Mouse (Mus musculus): ENCODE measurements around the gene Fam151a. TPM values are rescaled to one million over a fixed set of nuclear protein-coding genes. Genes with fewer than 3 reads are reported as not detected.
A peak's percentile ranks its signal among the peaks of the same experiment; 100 is the strongest.
"Not testable (repeated sequence)": the region's sequence is repeated elsewhere in the genome, so short reads cannot be mapped to it uniquely, and the experiment has no call there.

Fam151a gene
- polyA plus RNA-seq, 1 experiment, result 449 TPM

GRCm38 (mm10) chr4:106792276-106792675 is 58.6 kb downstream of the Fam151a start:
- Histone ChIP-seq H3K27me3 (ENCODE audit: control insufficient read depth, insufficient read depth, low read length) (no peaks in the 10 kb centered on the region), H3K27ac (ENCODE audit: insufficient read depth, low read depth, low read length) (peak overlapping the region; percentile 91), H3K4me3 (ENCODE audit: low read depth, low read length) (no peak overlapping the region), H3K36me3 (ENCODE audit: control insufficient read depth, insufficient read depth, low read length) (peaks cover 8% of the 10 kb centered on the region), H3K4me1 (ENCODE audit: control insufficient read depth, insufficient read depth, insufficient read length, low read length) (peaks cover 29% of the 10 kb centered on the region)
- no peak for TF ChIP-seq CTCF (IDR thresholded peaks at IDR 0.05; ENCODE audit: extremely low read depth, insufficient read length, insufficient replicate concordance, low read depth, low read length)
- TF ChIP-seq POLR2A (IDR thresholded peaks at IDR 0.05; ENCODE audit: low read depth, low read length), result no peak

- H3K36me3 ChIP-seq (ENCODE audit: control insufficient read depth, insufficient read depth, low read length); H3K4me3 ChIP-seq (ENCODE audit: low read depth, low read length); H3K27me3 ChIP-seq (ENCODE audit: control insufficient read depth, insufficient read depth, low read length); H3K27ac ChIP-seq (ENCODE audit: insufficient read depth, low read depth, low read length): not testable (repeated sequence)
- WGBS, result 93% methylated on average over 9 of the region's 9 CpGs
- peaks cover 31% of the 10 kb centered on the region for H3K4me1 ChIP-seq (ENCODE audit: control insufficient read depth, insufficient read depth, insufficient read length, low read length)
These were observed 60.1 kb downstream of the Fam151a start for GRCm38 (mm10) chr4:106793826-106794225.

- peak overlapping the region; percentile 64 for H3K27ac ChIP-seq (ENCODE audit: insufficient read depth, low read depth, low read length)
- H3K36me3 ChIP-seq (ENCODE audit: control insufficient read depth, insufficient read depth, low read length), result no peaks in the 10 kb centered on the region
- H3K4me1 ChIP-seq (ENCODE audit: control insufficient read depth, insufficient read depth, insufficient read length, low read length), result peaks cover 33% of the 10 kb centered on the region
- 79% methylated on average over 7 of the region's 7 CpGs for WGBS
- H3K4me3 ChIP-seq (ENCODE audit: low read depth, low read length), result no peak overlapping the region
- no peaks in the 10 kb centered on the region for H3K27me3 ChIP-seq (ENCODE audit: control insufficient read depth, insufficient read depth, low read length)
- no peak for TF ChIP-seq CTCF (IDR thresholded peaks at IDR 0.05; ENCODE audit: extremely low read depth, insufficient read length, insufficient replicate concordance, low read depth, low read length)
- TF ChIP-seq POLR2A (IDR thresholded peaks at IDR 0.05; ENCODE audit: low read depth, low read length), result no peak
These were observed 60.6 kb downstream of the Fam151a start for GRCm38 (mm10) chr4:106794247-106794646.

GRCm38 (mm10) chr4:106795289-106795688 is 61.6 kb downstream of the Fam151a start:
- 87% methylated on average over 2 of the region's 2 CpGs for WGBS
- TF ChIP-seq CTCF (IDR thresholded peaks at IDR 0.05; ENCODE audit: extremely low read depth, insufficient read length, insufficient replicate concordance, low read depth, low read length), result no peak

More at GRCm38 (mm10) chr4:106795289-106795688, 61.6 kb downstream of the Fam151a start:
- H3K36me3 ChIP-seq (ENCODE audit: control insufficient read depth, insufficient read depth, low read length), result no peaks in the 10 kb centered on the region
- H3K4me1 ChIP-seq (ENCODE audit: control insufficient read depth, insufficient read depth, insufficient read length, low read length), result peaks cover 34% of the 10 kb centered on the region
- H3K27ac ChIP-seq (ENCODE audit: insufficient read depth, low read depth, low read length), result peak overlapping the region; percentile 64; the same call in 1 of the 2 replicates
- H3K27me3 ChIP-seq (ENCODE audit: control insufficient read depth, insufficient read depth, low read length), result no peaks in the 10 kb centered on the region
- no peak overlapping the region for H3K4me3 ChIP-seq (ENCODE audit: low read depth, low read length)

Other genes with a start within 250 kb of the Fam151a start
- not detected in 2 replicates for gene Bsnd, start 241.6 kb upstream of the Fam151a start, polyA plus RNA-seq (2012; rRNA removed)
- gene Dhcr24, start 172.9 kb upstream of the Fam151a start, polyA plus RNA-seq (2012; rRNA removed), result 61.3 and 205 TPM in 2 replicates
- not detected in 2 replicates for gene Lexm, start 116.6 kb upstream of the Fam151a start, polyA plus RNA-seq (2012; rRNA removed)
- 58.0 and 112 TPM in 2 replicates for gene Ttc22, start 111.5 kb upstream of the Fam151a start, polyA plus RNA-seq (2012; rRNA removed)
- gene Pars2, start 82.8 kb upstream of the Fam151a start, polyA plus RNA-seq (2012; rRNA removed), result 5.6 and 7.5 TPM in 2 replicates
- 16.9 and 41.4 TPM in 2 replicates for gene Ttc4, start 54.9 kb upstream of the Fam151a start, polyA plus RNA-seq (2012; rRNA removed)
- gene Mroh7, start 3.0 kb upstream of the Fam151a start, polyA plus RNA-seq (2012; rRNA removed), result 1.0 and 17.2 TPM in 2 replicates
- 24.9 and 32.1 TPM in 2 replicates for gene Acot11, start 71.1 kb downstream of the Fam151a start, polyA plus RNA-seq (2012; rRNA removed)
- gene Ssbp3, start 176.8 kb downstream of the Fam151a start, polyA plus RNA-seq (2012; rRNA removed), result 11.7 and 21.2 TPM in 2 replicates

All from small intestine, adult 2 months (tissue).